Mouse (Mus musculus) forebrain, embryonic 16.5 days (tissue): ENCODE results near the gene Tspear. TPM values are rescaled to one million over a fixed set of nuclear protein-coding genes. Genes with fewer than 3 reads are reported as not detected.
A peak's percentile ranks its signal among the peaks of the same experiment; 100 is the strongest.
"Not testable (repeated sequence)": the region's sequence is repeated elsewhere in the genome, so short reads cannot be mapped to it uniquely, and the experiment has no call there.

Experiments used
- ATAC-seq: fragments of 200-750 bp; cut with Nextera tagmentation; 2 replicates; pipeline ENCODE4 v1.8.0; 2017; ENCODE audit warnings: mild to moderate bottlenecking, moderate library complexity
- H3K27ac ChIP-seq: fragments of 300-500 bp; sonication (generic); 2 replicates; pipeline ENCODE4 v1.5.1; 2014; ENCODE audit warnings: low read length, control low read depth
- H3K27me3 ChIP-seq: fragments of 300-500 bp; sonication (generic); replicated peaks from 2 replicates; pipeline ENCODE4 v1.6.1; 2014; ENCODE audit warnings: low read length; ENCODE audit not compliant: control insufficient read depth, insufficient read depth
- H3K36me3 ChIP-seq: fragments of 300-500 bp; sonication (generic); 2 replicates; pipeline ENCODE4 v1.6.1; 2014; ENCODE audit not compliant: control insufficient read depth, insufficient read depth
- H3K4me1 ChIP-seq: fragments of 300-500 bp; sonication (generic); replicated peaks from 2 replicates; pipeline ENCODE4 v1.6.1; 2014; ENCODE audit warnings: low read length; ENCODE audit not compliant: control insufficient read depth, insufficient read depth
- H3K4me2 ChIP-seq: fragments of 300-500 bp; sonication (generic); 2 replicates; pipeline ENCODE4 v1.6.1; 2014; ENCODE audit warnings: mild to moderate bottlenecking, low read length, control low read depth
- H3K4me3 ChIP-seq: fragments of 300-500 bp; sonication (generic); replicated peaks from 2 replicates; pipeline ENCODE4 v1.5.1; 2014; ENCODE audit warnings: mild to moderate bottlenecking, low read length, control low read depth
- H3K9ac ChIP-seq: fragments of 300-500 bp; sonication (generic); replicated peaks from 2 replicates; pipeline ENCODE4 v1.6.1; 2014; ENCODE audit warnings: low read depth, low read length, control low read depth
- H3K9me3 ChIP-seq: fragments of 300-500 bp; sonication (generic); 2 replicates; pipeline ENCODE4 v1.6.1; 2016; ENCODE audit warnings: low read length; ENCODE audit not compliant: control insufficient read depth
- WGBS: fragments of 180-500 bp; shearing (Covaris S2); extraction: QIAGEN DNeasy Blood & Tissue Kit; methylation state at CpG from one replicate; pipeline ENCODE4 v1.1.7; 2014; 5-methylcytosine and 5-hydroxymethylcytosine counted together
- polyA plus RNA-seq: library from polyadenylated mRNA; unstranded; fragments of >200 nt; fragmentation: Nextera tagmentation; extraction: Ambion mirVana; gene quantifications from 2 replicates; pipeline ENCODE4 v1.2.1, GENCODE M21; 2015

Gene Tspear
- polyA plus RNA-seq, 1 experiment from 2014 or later: 0.30 TPM

DNA sequence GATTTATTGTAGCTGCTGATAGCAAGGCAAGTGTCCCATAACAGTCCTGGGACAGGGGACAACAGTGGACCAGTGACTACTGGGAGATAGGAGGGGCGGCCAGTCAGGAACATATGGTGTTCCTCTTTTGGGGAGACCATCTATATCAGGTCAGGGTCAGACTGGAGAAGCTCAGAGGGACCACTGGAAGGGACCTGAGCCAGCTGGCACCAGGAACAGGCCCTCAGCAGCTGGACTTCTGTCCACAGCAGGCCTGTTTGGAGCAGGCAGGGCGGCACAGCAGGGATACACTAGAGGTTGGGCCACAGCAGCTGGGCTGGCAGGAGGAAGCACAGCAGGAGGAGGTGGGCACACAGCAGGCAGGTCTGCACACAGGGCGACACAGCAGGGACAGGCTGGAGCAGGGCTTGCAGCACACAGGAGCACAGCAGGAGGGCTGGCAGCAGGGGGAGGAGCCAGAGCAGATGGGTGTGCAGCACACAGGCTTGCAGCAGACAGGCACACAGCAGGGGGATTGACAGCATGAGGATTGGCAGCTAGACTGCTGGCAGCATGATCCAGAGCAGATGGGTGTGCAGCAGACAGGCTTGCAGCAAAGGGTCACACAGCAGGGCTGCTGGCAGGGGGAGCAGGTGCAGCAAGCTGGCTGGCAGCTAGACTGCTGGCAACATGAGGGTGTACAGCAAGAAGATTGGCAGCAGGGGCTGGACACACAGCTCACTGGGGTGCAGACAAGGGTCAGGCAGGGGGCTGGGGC is 112.0 kb downstream of the Tspear start:
- H3K9ac ChIP-seq, H3K4me1 ChIP-seq, H3K4me2 ChIP-seq, ATAC-seq, H3K4me3 ChIP-seq, H3K9me3 ChIP-seq, H3K36me3 ChIP-seq, H3K27me3 ChIP-seq: not testable (repeated sequence)
- H3K27ac ChIP-seq: 0 out of 2 replicates have a peak overlapping the region, but pooled peaks have one; percentile 10
- 32% methylated on average over 3 of the region's 3 CpGs for WGBS

DNA sequence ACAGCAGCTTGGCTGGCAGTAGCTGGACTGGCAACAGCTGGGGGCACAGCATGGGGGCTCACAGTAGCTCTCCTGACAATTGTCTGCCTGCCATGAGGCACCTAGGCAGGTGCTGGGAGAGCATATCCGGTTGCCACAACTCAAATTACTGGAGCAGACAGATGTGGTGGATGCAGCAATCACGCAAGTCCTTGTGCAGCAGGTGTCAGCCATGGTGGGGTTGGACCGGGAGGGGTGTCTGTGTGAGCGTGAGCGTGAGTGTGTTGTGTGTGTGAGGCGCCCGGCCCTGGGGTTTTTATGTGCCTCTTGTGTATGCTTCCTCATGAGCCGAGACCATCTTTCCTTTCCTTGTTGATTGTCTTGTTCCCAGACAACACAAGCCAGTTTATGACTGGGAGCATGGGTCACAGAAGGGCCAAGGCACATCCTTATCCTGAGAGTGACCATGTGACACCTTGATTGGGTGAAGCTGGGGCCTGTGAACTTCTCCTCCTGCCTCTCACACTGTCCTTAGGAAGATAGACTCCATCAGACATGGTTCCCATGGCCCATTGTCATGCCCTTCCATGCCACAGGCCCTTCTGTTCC is 112.6 kb downstream of the Tspear start, which contains the start of gene Gm19668:
Gene Gm19668, minus strand, starts transcription at position 213 of the 588 bp plus-strand sequence.
- 67% methylated on average over 8 of the region's 8 CpGs for WGBS
- Histone ChIP-seq H3K27ac (0 out of 2 replicates have a peak within 1 kb of the TSS, but pooled peaks have one; percentile 10), H3K9me3 (no peaks in the 10 kb centered on the region), H3K4me3 (no peak within 1 kb of the TSS), H3K36me3 (no peaks in the 10 kb centered on the region), H3K9ac (no peak within 1 kb of the TSS), H3K4me2 (no peak within 1 kb of the TSS), H3K4me1 (no peaks in the 10 kb centered on the region), H3K27me3 (no peaks in the 10 kb centered on the region)
- ATAC-seq: no peak

DNA sequence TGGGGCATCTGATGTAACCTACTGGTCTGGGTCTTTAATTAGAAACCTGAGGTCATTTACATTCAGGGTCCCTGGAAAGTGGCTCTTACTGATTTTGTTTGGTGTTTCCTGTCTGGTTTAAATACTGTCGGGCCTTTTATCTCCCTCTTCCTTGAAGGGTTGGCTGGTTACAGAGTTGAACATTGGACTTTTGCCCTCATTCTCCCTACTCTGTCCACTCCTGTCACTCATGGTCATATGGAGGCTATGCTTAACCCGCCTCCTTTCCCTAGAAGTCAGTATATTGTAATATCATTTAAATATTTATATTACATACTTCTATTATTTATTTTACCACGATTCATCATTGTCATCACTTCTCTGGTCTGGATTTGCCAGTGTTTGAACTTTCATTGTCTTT is 117.7 kb downstream of the Tspear start:
- WGBS: 82% methylated on average over 3 of the region's 3 CpGs
- no peak overlapping the region for H3K4me2 ChIP-seq
- no peak overlapping the region for H3K4me3 ChIP-seq
- H3K4me1 ChIP-seq: no peaks in the 10 kb centered on the region
- H3K9me3 ChIP-seq: no peaks in the 10 kb centered on the region
- no peak overlapping the region for H3K9ac ChIP-seq
- no peak overlapping the region for H3K27ac ChIP-seq
- no peak for ATAC-seq
- no peaks in the 10 kb centered on the region for H3K27me3 ChIP-seq
- H3K36me3 ChIP-seq: no peaks in the 10 kb centered on the region

DNA sequence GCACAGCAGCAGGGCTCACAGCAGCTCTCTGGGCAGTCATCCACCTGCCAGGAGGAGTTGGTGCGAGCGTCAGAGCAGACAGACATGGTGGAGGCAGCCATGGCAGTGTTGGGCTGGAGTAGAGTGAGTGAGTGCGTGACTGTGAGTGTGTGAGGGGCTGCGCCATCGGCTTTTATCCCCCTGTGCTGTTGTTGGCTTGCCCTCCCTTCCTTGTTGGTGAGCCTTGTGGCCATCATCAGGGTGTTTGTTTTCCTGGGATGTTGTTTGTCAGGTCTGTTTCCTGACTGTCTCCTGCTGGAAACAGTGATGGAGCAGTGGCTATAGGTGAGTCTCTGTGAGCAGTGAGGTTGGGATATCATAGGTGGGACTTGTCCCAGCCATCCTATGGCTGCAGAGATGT is 125.4 kb downstream of the Tspear start, which contains the start of gene Gm9507:
Gene Gm9507, minus strand, starts transcription at position 101 of the 400 bp plus-strand sequence.
- ATAC-seq: no peak
- no peak within 1 kb of the TSS for H3K4me3 ChIP-seq
- no peaks in the 10 kb centered on the region for H3K27me3 ChIP-seq
- H3K36me3 ChIP-seq: no peaks in the 10 kb centered on the region
- no peak within 1 kb of the TSS for H3K9ac ChIP-seq
- H3K4me1 ChIP-seq: no peaks in the 10 kb centered on the region
- 82% methylated on average over 4 of the region's 5 CpGs for WGBS
- no peaks in the 10 kb centered on the region for H3K9me3 ChIP-seq
- H3K4me2 ChIP-seq: no peak within 1 kb of the TSS
- H3K27ac ChIP-seq: no peak within 1 kb of the TSS

DNA sequence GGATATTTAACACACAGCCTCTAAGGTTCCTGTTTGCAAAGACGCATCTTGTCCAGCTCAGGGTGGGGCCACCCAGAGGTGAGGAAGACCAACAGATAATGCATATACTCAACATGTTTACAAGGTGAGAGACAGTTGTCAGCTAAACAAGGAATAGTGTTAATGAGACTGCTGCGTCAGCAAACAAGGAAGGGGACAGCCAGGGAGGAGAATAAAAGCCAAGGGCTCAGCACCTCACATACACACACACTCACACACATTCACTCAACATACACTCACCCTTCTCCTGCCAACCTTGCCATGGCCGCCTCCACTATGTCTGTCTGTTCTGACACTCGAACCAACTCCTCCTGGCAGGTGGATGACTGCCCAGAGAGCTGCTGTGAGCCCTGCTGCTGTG is 128.0 kb downstream of the Tspear start, which contains the start of gene Gm2696:
Gene Gm2696, plus strand, starts transcription at position 301 of the 400 bp plus-strand sequence.
- no peak for ATAC-seq
- H3K9me3 ChIP-seq: no peaks in the 10 kb centered on the region
- H3K4me2 ChIP-seq: no peak within 1 kb of the TSS
- WGBS: 48% methylated on average over 4 of the region's 4 CpGs
- no peaks in the 10 kb centered on the region for H3K27me3 ChIP-seq
- H3K27ac ChIP-seq: no peak within 1 kb of the TSS
- H3K4me1 ChIP-seq: no peaks in the 10 kb centered on the region
- H3K9ac ChIP-seq: no peak within 1 kb of the TSS
- no peak within 1 kb of the TSS for H3K4me3 ChIP-seq
- H3K36me3 ChIP-seq: no peaks in the 10 kb centered on the region

DNA sequence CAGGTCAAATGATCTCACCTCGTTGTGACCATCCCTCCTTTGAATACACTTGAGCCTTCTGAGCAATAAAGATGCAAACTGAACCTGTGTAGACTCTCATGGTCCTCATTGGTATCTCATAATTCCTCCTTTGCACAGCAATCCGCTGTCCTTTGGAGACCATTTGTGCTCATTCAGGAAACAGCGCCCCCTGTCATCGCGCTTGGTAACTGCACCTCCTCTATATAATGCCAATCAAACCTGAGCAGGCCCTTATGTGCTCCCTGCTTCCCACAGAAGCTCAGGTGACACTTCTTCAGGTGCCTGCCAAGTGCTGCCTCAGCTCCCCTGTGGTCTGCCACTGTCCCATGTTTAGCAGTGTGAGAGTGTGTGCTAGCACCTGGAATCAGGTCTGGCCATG is 129.1 kb downstream of the Tspear start:
- WGBS: 26% methylated on average over 5 of the region's 5 CpGs
- H3K4me1 ChIP-seq: no peaks in the 10 kb centered on the region
- no peak overlapping the region for H3K4me3 ChIP-seq
- H3K9ac ChIP-seq: no peak overlapping the region
- H3K9me3 ChIP-seq: no peaks in the 10 kb centered on the region
- no peaks in the 10 kb centered on the region for H3K27me3 ChIP-seq
- ATAC-seq: no peak
- no peak overlapping the region for H3K4me2 ChIP-seq
- no peaks in the 10 kb centered on the region for H3K36me3 ChIP-seq
- H3K27ac ChIP-seq: no peak overlapping the region

DNA sequence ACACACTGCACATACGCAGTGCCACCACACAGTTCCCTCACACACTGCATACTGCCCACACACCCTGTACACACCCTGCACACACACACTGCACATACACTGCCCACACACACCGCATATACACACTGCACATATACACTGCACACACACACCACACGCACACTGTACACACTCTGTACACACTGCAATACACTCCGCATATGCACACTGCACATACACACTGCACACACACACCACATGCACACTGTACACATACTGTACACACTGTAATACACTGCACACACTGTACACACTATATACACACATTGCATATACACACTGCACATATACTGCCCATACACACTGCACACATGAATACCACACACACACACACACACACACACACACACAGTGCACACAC is 132.2 kb downstream of the Tspear start:
- Histone ChIP-seq H3K4me1 (no peaks in the 10 kb centered on the region), H3K27me3 (no peaks in the 10 kb centered on the region), H3K4me3 (no peak overlapping the region), H3K36me3 (no peaks in the 10 kb centered on the region), H3K9me3 (no peaks in the 10 kb centered on the region), H3K9ac (no peak overlapping the region), H3K4me2 (no peak overlapping the region), H3K27ac (no peak overlapping the region)
- WGBS: 97% methylated on average over 4 of the region's 4 CpGs
- ATAC-seq: no peak; the same call in 1 of the 2 replicates

DNA sequence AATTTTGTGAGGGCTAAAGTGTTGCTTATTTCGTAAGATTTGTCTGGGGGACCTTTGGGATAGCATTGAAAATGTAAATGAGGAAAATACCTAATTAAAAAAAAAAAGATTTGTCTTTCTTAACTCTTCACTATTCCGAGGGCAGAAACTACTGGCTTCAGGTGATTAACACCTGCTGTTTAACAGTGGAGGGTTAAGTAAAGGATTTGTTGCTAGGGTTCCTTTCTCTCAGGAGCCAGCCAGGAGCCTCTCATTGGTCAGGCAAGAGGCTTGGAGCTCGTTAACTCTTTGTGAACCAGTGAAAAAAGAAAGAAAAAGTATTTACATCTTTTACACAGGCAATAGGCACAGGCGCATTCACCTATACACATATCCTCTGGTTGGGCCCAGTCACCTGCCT is 132.8 kb downstream of the Tspear start:
- 15% methylated on average over 4 of the region's 4 CpGs for WGBS
- peaks cover 3% of the 10 kb centered on the region for H3K9me3 ChIP-seq
- no peaks in the 10 kb centered on the region for H3K36me3 ChIP-seq
- H3K27ac ChIP-seq: no peak overlapping the region
- H3K4me2 ChIP-seq: no peak overlapping the region
- H3K9ac ChIP-seq: no peak overlapping the region
- ATAC-seq: no peak
- H3K4me3 ChIP-seq: no peak overlapping the region
- no peaks in the 10 kb centered on the region for H3K27me3 ChIP-seq
- H3K4me1 ChIP-seq: no peaks in the 10 kb centered on the region

DNA sequence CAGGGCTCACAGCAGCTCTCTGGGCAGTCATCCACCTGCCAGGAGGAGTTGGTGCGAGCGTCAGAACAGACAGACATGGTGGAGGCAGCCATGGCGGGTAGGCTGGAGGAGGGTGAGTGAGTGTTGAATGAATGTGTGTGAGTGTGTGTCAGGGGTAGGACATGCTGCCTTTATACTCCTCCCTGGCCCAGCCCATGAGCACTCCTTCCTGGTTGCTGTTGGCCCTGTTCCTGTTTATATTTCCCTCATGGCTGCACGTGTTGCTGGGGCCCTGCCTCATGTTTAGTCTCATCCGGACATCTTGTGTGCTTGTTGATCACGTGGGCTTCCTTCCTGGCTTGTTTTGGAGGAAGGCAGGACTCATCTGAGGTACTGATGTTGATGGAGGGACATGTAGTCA is 140.6 kb downstream of the Tspear start, which contains the start of gene Krtap10-4:
Gene Krtap10-4, minus strand, starts transcription at position 145 of the 400 bp plus-strand sequence.
- no peak for ATAC-seq
- no peak within 1 kb of the TSS for H3K4me2 ChIP-seq
- WGBS: 73% methylated on average over 6 of the region's 6 CpGs

More for the DNA sequence above, 140.6 kb downstream of the Tspear start, which contains the start of gene Krtap10-4:
- no peaks in the 10 kb centered on the region for H3K36me3 ChIP-seq
- H3K9me3 ChIP-seq: peaks cover 6% of the 10 kb centered on the region
- H3K27ac ChIP-seq: no peak within 1 kb of the TSS
- H3K27me3 ChIP-seq: no peaks in the 10 kb centered on the region
- H3K9ac ChIP-seq: no peak within 1 kb of the TSS
- H3K4me1 ChIP-seq: no peaks in the 10 kb centered on the region
- H3K4me3 ChIP-seq: no peak within 1 kb of the TSS
